Mouse (Mus musculus): ENCODE measurements around the gene Gli2.

DNA sequence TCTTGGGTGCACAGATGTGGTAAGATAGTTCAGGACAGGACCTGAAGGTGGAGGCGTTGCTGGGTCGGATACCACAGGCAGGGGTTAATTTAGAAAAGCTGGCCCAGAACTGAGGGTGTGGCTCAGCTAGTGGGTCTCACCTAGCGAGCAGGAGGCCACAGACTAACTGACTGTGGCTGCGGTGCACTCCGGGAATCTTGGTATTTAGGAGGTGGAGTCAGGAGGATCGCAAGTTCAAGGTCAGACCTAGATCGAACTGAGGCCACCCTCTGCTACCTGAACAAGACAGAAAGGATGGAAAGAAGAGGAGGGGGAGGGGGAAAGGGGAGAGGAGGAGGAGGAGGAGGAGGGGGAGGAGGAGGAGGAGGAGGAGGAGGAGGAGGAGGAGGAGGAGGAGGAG is 22.1 kb upstream of the Gli2 start:
- TF ChIP-seq CTCF (IDR thresholded peaks at IDR 0.05; ENCODE audit: borderline replicate concordance, insufficient read depth, low read length) (no peak), POLR2A (IDR thresholded peaks at IDR 0.05; ENCODE audit: low read depth, low read length) (no peak)
